Mouse (Mus musculus): ENCODE data around the gene Thy1.

The Thy1 gene

DNA sequence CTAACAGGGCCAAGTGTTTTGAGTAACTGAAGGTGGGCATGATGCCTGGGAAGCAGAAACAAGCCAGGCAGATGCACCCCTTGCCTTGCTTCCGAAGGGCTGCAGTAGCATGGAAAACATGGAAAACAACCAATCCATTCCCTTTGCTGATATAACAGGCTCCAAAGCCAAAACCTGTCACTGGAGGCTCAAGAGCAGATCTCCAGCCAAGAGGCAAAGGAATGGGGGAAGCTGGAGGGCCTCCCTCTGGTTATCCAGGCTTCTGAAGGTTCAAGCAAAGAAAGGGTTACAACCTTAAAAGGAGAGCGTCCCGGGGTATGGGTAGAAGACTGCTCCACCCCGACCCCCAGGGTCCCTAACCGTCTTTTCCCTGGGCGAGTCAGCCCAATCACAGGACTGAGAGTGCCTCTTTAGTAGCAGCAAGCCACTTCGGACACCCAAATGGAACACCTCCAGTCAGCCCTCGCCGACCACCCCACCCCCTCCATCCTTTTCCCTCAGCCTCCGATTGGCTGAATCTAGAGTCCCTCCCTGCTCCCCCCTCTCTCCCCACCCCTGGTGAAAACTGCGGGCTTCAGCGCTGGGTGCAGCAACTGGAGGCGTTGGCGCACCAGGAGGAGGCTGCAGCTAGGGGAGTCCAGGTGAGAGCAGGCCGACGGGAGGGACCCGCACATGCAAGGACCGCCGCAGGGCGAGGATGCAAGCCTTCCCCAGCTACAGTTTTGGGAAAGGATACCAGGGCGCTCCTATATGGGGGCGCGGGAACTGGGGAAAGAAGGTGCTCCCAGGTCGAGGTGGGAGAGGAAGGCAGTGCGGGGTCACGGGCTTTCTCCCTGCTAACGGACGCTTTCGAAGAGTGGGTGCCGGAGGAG lies at the start of gene Thy1:
Gene Thy1, plus strand, starts transcription at position 549 of the 872 bp plus-strand sequence.
- DNase-seq (ENCODE audit: low read depth, low spot score) = peak; percentile 24

DNA sequence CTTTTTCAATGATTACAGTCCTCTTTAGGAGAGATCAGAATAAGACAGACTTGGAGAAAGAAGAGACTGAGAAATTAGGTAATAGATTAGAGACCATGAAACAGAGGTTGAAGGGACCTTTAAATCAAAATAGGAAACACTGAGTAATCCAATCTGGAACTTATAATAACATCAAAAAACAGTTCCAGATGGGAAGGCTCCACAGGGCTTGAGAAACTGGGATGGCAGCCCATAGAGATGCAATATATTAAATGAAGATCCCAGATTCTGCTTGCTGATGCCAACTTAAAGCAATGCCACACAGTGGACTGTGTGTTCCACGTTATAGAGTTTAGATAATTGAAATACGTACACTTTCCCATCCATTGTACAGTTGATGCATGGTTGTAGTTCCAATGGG lies 45.5 kb upstream of the Thy1 start:
- no peak for DNase-seq (ENCODE audit: low read depth, low spot score)

- no peak for DNase-seq (ENCODE audit: low read depth, low spot score)
Observed at GRCm38 (mm10) chr9:43998851-43999250, 44.3 kb upstream of the Thy1 start.

- DNase-seq (ENCODE audit: low read depth, low spot score) = no peak
Observed at GRCm38 (mm10) chr9:44004362-44004761, 38.8 kb upstream of the Thy1 start.

DNA sequence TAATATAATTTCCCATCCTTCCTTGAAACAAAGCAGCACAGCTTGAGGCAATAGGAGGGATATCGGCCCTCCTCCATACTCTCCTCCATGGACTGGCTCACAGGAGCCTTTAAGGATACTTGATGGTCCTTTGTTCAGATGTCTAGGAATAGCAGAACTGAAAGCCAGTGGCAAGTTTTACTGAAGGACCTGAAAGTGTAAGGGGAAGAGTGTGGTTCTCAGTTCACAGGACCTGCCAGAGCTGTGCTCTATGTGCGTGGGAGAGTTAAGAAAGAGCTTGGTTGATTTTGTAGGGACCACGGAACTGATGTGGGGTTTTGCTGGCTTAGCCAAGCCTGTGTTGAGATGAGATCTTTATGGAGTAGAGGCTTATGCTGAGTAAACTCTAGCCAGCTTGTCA lies 37.9 kb upstream of the Thy1 start:
- no peak for DNase-seq (ENCODE audit: low read depth, low spot score)

- DNase-seq (ENCODE audit: low read depth, low spot score) = no peak
Observed at GRCm38 (mm10) chr9:44007323-44007722, 35.9 kb upstream of the Thy1 start.

DNA sequence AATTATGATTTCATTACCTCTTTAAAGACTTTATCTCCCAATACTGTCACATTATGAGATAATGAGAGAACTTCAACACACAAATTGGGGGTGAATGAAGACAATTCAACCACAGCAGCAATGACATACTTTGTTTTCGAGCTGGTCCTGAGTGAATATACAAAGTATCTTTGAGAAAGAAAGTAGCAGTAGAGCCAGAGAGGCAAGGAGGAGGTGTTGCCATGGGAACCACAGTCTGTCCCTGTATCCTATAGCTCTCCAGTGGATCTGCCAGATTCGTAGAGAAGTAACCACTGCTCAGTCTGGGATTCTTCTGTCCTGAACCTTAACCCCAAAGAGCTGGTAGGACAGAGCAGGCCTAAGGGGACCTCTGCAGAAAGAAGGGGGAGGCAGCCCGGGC lies 35.2 kb upstream of the Thy1 start:
- DNase-seq (ENCODE audit: low read depth, low spot score) = no peak

DNA sequence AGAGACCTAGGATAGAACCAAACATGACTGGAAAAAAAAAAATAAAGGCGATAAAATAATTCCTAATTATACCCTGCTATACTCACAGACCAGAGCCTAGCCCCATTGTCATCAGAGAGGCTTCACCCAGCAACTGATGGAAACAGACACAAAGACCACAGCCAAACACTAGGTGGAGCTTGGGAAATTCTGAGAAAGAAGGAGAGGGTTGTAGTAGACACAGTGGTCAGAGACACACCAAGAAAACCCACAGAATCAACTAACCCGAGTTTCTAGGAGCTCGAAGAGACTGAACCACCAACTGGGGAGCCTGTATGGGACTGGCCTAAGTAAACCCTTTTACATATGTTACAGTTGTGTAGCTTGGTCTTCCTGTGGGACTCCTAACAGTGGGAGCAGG lies 32.3 kb upstream of the Thy1 start:
- DNase-seq (ENCODE audit: low read depth, low spot score) = no peak

- no peak for DNase-seq (ENCODE audit: low read depth, low spot score)
Observed at GRCm38 (mm10) chr9:44011668-44012067, 31.5 kb upstream of the Thy1 start.

DNA sequence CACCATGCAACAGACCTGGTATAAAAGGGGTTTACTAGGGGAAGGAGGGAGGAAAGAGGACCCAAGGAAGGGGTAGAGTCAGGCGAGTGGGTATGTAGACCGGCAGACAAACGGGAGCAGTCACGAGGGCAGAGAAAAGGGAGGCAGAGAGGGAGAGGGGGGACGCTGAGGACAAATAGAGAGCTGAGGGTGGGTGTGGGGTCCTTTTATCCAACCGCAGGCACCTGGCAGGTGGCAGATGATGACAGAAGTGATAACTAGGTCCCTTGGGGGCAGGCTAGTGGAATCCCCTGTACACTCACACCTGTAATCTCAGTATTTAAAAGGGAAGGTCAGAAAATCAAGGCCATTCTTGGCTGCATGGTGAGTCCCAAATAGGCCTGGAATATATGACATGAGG lies 31.0 kb upstream of the Thy1 start:
- DNase-seq (ENCODE audit: low read depth, low spot score) = no peak

DNA sequence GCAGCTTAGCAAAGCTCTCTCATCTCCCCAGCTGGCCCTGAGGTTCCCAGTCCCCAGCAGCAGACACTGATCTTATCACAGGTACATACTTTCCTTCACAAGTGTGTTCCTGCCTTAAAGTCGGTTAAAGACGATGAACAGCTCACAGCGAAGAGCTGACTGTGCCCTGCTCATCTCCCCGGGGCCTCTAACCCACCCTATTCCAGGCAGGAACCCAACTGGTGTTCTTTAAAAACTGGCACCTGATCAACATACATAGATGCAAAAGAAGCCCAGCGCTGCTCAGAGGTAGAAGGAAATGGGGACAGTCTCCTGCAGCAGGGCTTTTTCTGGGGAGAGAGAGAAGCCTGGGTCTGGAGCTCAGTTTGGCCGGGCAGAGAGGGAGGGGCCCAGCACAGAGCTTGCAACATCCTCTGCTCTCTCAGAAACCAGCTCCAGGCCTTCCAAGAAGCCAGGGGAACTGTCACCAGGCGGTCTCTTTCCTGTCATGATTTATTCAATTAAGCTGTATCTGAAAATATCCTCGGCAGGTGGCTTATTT lies 30.4 kb upstream of the Thy1 start:
- no peak for DNase-seq (ENCODE audit: low read depth, low spot score)

DNA sequence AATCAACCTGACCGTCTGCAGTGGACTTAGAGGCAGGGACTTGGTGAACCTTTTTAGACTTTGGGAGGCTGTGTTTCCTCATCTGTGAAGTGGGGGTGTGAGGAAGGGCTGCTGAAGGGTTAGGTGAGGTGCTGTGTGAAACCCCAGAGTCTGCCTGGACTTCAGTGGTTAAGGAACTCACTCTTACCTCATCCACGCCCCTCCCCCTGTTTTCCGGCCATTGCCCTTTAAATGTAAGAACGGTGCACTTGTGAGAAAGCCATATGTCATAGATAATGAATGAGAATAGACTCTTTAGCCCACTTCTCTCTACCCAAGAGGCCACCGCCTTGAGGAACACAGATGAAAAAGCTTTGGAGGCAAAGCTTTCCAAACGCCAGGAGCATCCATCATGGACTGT lies 29.4 kb upstream of the Thy1 start:
- no peak for DNase-seq (ENCODE audit: low read depth, low spot score)

DNA sequence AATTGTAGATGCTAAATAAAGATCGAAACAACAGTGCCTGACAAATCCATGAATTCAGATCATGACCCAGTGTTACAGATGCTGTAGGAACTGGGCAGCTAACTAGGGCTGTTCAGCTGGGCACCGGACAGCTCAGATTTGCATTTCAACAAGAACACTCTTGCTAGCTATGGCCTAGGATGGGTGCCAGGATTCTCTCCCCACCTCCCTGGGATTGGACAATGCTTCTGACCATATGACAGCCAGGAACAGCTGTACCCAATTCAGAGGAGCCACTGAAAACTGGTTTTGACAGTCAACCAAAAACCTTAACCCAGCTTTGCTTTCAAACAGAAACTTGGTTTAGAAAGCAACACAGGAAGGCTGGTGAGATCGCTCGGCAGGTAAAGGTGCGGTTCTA lies 26.9 kb upstream of the Thy1 start:
- no peak for DNase-seq (ENCODE audit: low read depth, low spot score)

DNA sequence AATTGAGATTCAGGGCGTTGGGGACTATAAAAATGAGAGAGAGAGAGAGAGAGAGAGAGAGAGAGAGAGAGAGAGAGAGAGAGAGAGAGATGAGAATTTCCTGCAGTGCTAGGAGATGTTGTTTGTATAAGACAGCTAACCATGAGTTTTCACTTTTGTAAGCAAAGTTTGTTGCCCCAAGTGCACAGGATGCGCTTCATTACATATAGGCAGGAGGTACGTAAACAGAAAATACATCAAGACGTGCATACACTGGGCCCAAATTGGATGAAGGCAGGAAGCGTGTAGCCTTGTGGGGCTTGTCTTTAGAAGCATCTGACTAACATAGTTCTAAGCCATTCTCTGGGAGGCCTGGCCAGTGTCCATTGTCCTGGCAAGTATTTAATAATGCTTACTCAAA lies 25.3 kb upstream of the Thy1 start:
- no peak for DNase-seq (ENCODE audit: low read depth, low spot score)

DNA sequence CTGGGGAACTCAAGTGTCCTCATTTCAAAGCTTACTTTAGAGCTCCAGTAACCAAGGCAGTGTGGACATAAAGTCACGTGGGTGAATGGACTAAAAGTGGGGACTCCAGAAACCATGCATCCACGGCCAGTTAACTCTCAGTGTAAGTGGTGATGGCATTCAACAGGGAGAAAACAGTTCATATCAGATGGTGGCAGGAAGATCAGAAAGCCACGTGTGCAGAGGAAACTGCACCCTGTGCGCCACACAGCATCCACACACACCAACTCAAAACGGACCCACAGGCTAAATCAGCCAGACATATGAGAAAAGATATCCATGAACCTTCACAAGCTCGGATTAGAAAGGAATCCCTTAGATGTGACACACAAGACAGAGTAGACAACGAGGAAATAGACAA lies 23.2 kb upstream of the Thy1 start:
- DNase-seq (ENCODE audit: low read depth, low spot score) = no peak

GRCm38 (mm10) chr9:44022100-44022847 lies 20.9 kb upstream of the Thy1 start:
- DNase-seq (ENCODE audit: low read depth, low spot score) = no peak

DNA sequence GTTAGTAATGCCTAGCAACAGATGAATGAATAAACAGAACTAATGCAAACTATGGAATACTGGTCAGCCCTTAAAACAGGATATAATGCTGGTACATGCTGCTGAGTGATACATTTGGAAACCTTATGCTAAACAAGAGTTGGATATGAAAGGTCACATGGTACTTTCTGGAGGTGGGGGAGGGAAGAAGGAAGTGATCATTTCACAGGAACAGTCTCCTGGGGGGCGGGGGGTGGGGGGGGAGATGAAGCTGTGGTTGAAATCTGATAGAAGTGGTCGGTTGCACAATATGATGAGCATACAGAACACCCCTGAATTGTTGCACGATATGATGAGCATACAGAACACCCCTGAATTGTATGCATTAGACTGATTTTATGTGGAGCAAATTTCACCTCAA lies 19.1 kb upstream of the Thy1 start:
- DNase-seq (ENCODE audit: low read depth, low spot score) = no peak

GRCm38 (mm10) chr9:44029580-44030236 lies 13.5 kb upstream of the Thy1 start:
- no peak for DNase-seq (ENCODE audit: low read depth, low spot score)

DNA sequence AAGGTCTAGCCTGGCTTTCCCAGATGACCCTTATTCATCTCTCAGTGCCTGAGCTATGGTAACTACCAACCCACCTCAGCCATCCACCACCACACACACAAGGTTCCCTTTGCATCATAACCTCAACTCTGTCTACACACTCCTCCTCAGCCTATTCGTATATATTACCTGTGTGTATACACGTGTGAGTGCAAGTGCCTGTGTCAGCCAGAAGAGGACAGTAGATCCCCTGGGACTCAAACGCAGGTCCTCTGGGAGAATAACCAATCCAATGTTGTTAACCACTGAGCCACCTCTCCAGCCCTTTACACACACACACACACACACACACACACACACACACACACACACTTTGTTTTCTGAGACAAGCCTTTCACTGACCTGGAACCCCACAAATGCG lies 12.5 kb upstream of the Thy1 start:
- no peak for DNase-seq (ENCODE audit: low read depth, low spot score)

- DNase-seq (ENCODE audit: low read depth, low spot score) = no peak
Observed at GRCm38 (mm10) chr9:44031079-44031478, 12.1 kb upstream of the Thy1 start.

GRCm38 (mm10) chr9:44031946-44032345 lies 11.2 kb upstream of the Thy1 start:
- DNase-seq (ENCODE audit: low read depth, low spot score) = no peak

GRCm38 (mm10) chr9:44033317-44033716 lies 9.9 kb upstream of the Thy1 start:
- DNase-seq (ENCODE audit: low read depth, low spot score) = no peak
